Mouse (Mus musculus) midbrain, embryonic 11.5 days (tissue): ENCODE results near the gene Rin1. TPM values are rescaled to one million over a fixed set of nuclear protein-coding genes. Genes with fewer than 3 reads are reported as not detected.
"Not testable (repeated sequence)": the region's sequence is repeated elsewhere in the genome, so short reads cannot be mapped to it uniquely, and the experiment has no call there.

Experiments used
- ATAC-seq: fragments of 200-750 bp; cut with Nextera tagmentation; 2 replicates; pipeline ENCODE4 v1.8.0; 2017; ENCODE audit warnings: moderate TSS enrichment, moderate library complexity; ENCODE audit not compliant: low FRiP score
- DNase-seq: peaks from one replicate; pipeline ENCODE4 v3.0.0; 2015; ENCODE audit warnings: low spot score; ENCODE audit errors: missing footprints
- H3K27ac ChIP-seq: fragments of 300-500 bp; sonication (generic); 2 replicates; pipeline ENCODE4 v1.5.1; 2014; ENCODE audit warnings: low read depth, low read length
- H3K27me3 ChIP-seq: fragments of 300-500 bp; sonication (generic); 2 replicates; pipeline ENCODE4 v1.6.1; 2014; ENCODE audit warnings: mild to moderate bottlenecking, low read length, moderate library complexity, mixed read lengths; ENCODE audit not compliant: control insufficient read depth, insufficient read depth
- H3K36me3 ChIP-seq: fragments of 300-500 bp; sonication (generic); 2 replicates; pipeline ENCODE4 v1.6.1; 2014; ENCODE audit warnings: mild to moderate bottlenecking, low read length, moderate library complexity, mixed read lengths; ENCODE audit not compliant: control insufficient read depth, insufficient read depth
- H3K4me1 ChIP-seq: fragments of 300-500 bp; sonication (generic); 2 replicates; pipeline ENCODE4 v1.6.1; 2014; ENCODE audit warnings: low read length; ENCODE audit not compliant: control insufficient read depth, insufficient read depth
- H3K4me2 ChIP-seq: fragments of 300-500 bp; sonication (generic); 2 replicates; pipeline ENCODE4 v1.6.1; 2014; ENCODE audit warnings: mild to moderate bottlenecking, moderate library complexity
- H3K4me3 ChIP-seq: fragments of 300-500 bp; sonication (generic); 2 replicates; pipeline ENCODE4 v1.5.1; 2014; ENCODE audit warnings: low read depth, low read length
- H3K9ac ChIP-seq: fragments of 300-500 bp; sonication (generic); 2 replicates; pipeline ENCODE4 v1.6.1; 2014; ENCODE audit warnings: low read length
- H3K9me3 ChIP-seq: fragments of 300-500 bp; sonication (generic); 2 replicates; pipeline ENCODE4 v1.6.1; 2016; ENCODE audit warnings: low read length; ENCODE audit not compliant: control insufficient read depth
- WGBS: fragments of 180-500 bp; shearing (Covaris S2); extraction: QIAGEN DNeasy Blood & Tissue Kit; methylation state at CpG from one replicate; pipeline ENCODE4 v1.1.7; 2014; 5-methylcytosine and 5-hydroxymethylcytosine counted together
- polyA plus RNA-seq: library from polyadenylated mRNA; unstranded; fragments of >200 nt; fragmentation: Nextera tagmentation; extraction: Ambion mirVana; gene quantifications from 2 replicates; pipeline ENCODE4 v1.2.1, GENCODE M21; 2014

Gene Rin1
- polyA plus RNA-seq, 1 experiment from 2014 or later, result 1.4 TPM

DNA sequence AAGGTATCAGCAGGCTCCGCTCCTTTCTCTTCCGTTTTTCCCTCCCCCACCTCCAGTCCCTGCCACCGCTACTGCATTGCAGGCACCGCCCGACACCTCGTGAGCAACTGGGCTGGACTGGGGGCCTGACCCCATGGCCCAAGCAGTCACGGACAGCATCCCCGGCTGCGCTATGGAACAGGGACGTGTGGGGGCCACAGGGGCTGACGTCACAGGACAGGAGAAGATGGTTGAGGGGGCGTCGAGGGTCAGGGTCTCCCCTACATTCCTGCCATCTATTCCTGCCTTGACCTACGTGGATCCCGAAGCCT is 34.5 kb downstream of the Rin1 start:
- Histone ChIP-seq H3K9me3 (no peaks in the 10 kb centered on the region), H3K36me3 (no peaks in the 10 kb centered on the region; the same call in 1 of the 2 replicates), H3K4me3 (peak overlapping the region; percentile 35), H3K4me1 (peaks cover 22% of the 10 kb centered on the region), H3K4me2 (peak overlapping the region; percentile 55), H3K27ac (no peak overlapping the region), H3K27me3 (peaks cover 55% of the 10 kb centered on the region), H3K9ac (no peak overlapping the region)
- DNase-seq, result no peak
- 7% methylated on average over 15 of the region's 15 CpGs for WGBS
- no peak for ATAC-seq

DNA sequence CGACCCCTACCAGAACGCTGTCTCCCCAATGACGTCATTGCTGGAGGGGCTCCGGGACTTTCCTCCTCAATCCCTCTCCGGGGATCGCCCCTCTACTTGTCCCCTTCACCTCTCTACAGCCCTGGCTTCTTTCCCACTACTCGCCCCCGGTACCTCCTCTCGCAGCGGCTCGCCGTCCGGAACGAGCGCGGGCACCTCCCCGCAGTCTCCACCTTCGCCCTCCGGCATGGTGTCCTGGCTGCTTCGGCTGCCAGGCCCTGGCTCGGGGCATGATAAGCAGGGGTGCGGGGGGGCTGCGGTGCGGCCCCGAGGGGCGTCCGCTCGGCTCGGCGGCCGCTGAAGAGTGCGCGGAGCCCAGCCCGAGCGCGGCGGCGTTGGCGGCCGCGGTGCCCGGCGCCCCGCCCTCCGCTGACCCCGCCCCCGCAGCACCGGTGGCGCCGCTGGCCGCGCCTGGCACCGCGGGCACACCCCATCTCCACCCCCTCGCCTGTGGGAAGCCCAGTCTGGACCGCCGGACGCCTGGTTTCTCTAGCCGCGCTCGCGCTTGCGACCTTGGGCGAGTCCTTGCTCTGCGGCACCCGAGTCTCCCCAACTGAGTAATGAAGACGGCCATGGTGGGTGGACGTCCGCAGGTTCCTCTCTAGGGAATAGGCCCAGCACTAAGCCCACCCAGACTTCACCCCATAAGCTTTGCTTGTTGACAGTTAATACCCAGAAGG is 35.0 kb downstream of the Rin1 start, which contains the start of gene Tmem151a:
Tmem151a (minus strand) TSS at position 387 of the 719 bp plus-strand sequence.
- H3K9me3 ChIP-seq, result no peaks in the 10 kb centered on the region
- no peaks in the 10 kb centered on the region; the same call in 1 of the 2 replicates for H3K36me3 ChIP-seq
- DNase-seq (no peak), ATAC-seq (no peak)
- H3K4me3 ChIP-seq, result peak within 1 kb of the TSS; percentile 35
- H3K27me3 ChIP-seq, result peaks cover 55% of the 10 kb centered on the region
- H3K4me1 ChIP-seq, result peaks cover 22% of the 10 kb centered on the region
- peak within 1 kb of the TSS; percentile 36 for H3K9ac ChIP-seq
- WGBS, result 2% methylated on average over 60 of the region's 69 CpGs
- H3K27ac ChIP-seq, result no peak within 1 kb of the TSS
- peak within 1 kb of the TSS; percentile 55 for H3K4me2 ChIP-seq

DNA sequence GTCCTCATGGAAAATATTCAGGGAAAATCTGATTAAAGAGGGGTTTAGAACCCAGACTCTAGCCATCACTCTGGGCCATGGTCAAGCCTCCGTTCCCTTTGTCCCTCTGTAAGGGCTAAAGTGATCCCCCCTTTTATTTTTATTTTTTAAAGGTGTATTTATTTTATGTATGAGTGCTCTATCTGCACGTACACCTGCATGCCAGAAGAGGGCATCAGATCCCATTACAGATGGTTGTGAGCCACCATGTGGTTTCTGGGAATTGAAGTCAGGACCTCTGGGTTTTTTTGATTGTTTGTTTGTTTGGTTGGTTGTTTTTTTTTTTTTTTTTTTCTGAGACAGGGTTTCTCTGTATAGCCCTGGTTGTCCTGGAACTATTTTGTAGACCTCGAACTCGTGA is 36.3 kb downstream of the Rin1 start:
- peaks cover 22% of the 10 kb centered on the region for H3K4me1 ChIP-seq
- H3K27ac ChIP-seq, H3K4me2 ChIP-seq, H3K4me3 ChIP-seq, H3K9me3 ChIP-seq, DNase-seq, H3K9ac ChIP-seq, H3K36me3 ChIP-seq, ATAC-seq: not testable (repeated sequence)
- WGBS, result 59% methylated on average over 4 of the region's 4 CpGs
- H3K27me3 ChIP-seq, result peaks cover 48% of the 10 kb centered on the region

DNA sequence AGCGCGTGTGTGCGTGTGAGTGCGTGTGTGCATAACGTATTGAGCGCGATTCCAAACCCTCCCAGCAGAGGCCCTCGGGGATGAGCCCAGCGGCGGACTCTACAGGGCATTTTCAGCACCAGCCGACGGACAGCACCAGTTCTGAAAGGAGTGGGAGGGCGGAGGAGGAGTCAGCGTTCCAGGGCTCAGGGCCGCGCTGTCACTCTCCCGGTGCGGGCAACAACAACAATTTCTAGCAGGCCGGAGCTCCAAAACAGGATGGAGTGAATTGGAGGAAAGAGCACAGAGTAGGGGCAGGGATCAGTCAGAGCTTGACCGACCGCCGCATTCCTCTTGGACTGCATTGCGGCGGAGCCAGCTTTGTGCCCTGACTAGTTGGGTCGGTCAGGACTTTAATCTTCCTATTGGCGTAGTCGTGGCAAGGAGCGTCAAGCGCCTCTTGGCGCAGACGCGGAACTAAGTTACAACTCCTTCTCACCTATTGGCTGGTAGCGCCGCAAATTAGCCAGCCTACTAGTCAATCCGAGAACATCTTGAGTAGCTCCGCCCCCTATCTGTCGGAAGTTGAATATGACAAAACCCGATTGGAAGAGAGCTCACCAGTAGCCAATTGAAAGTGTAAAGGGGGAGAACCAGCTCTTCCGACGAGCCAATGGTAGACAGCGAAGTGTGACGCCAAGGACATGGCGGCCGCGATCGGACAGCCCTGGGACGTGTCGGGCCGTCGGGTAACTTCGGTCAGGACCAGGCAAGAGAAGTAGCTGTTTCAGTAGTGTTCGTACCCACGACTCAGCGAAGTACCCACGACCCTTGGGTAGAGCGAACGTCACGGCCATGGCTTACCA is 37.8 kb downstream of the Rin1 start, which contains the start of gene Yif1a:
Yif1a (plus strand) TSS at position 655 of the 845 bp plus-strand sequence.
- no peaks in the 10 kb centered on the region for H3K9me3 ChIP-seq
- H3K36me3 ChIP-seq, result peaks cover 2% of the 10 kb centered on the region; the same call in 1 of the 2 replicates
- peak within 1 kb of the TSS; percentile 72 for H3K9ac ChIP-seq
- ATAC-seq, result peak; percentile 91
- H3K27ac ChIP-seq, result peak within 1 kb of the TSS; percentile 71
- H3K4me3 ChIP-seq, result peak within 1 kb of the TSS; percentile 86
- H3K27me3 ChIP-seq, result peaks cover 33% of the 10 kb centered on the region
- peak; percentile 100 for DNase-seq
- peak within 1 kb of the TSS; percentile 83 for H3K4me2 ChIP-seq
- peaks cover 22% of the 10 kb centered on the region for H3K4me1 ChIP-seq
- WGBS, result under 1% methylated on average over 58 of the region's 58 CpGs

DNA sequence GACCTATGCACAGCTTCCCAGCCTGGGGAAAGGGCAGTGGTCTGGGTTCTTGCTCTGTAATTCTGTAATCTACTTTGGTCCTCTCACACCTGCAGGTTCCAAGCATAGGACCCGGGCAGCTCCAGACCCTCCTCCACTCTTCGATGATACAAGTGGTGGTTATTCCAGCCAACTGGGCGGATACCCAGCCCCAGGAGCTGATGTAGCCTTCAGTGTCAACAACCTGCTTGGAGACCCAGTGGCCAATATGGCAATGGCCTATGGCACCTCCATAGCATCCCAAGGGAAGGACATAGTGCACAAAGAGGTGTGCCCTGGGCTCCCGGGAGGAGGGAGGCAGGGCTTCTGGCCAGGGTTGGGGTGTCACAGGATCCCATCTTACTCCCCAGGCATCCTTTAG is 39.0 kb downstream of the Rin1 start:
- Histone ChIP-seq H3K36me3 (peaks cover 5% of the 10 kb centered on the region; the same call in 1 of the 2 replicates), H3K9me3 (no peaks in the 10 kb centered on the region), H3K4me1 (peaks cover 26% of the 10 kb centered on the region), H3K9ac (peak overlapping the region; percentile 72; the same call in 1 of the 2 replicates), H3K4me2 (peak overlapping the region; percentile 83), H3K27ac (no peak overlapping the region), H3K4me3 (peak overlapping the region; percentile 86), H3K27me3 (peaks cover 22% of the 10 kb centered on the region)
- ATAC-seq (no peak), DNase-seq (no peak)
- WGBS, result 86% methylated on average over 4 of the region's 4 CpGs

DNA sequence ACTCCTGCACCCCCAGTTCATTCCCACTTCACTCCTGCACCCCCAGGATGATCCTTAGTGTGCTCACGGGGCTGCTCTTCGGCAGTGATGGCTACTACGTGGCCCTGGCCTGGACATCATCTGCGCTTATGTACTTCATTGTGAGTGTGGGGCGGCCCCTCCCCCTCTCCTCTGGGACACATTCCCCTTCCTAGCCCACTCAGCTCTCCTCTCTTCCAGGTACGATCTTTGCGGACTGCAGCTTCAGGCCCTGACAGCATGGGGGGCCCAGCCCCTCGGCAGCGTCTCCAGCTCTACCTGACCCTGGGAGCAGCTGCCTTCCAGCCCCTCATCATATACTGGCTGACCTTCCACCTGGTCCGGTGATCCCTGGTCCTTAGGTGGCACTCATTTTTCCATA is 41.8 kb downstream of the Rin1 start:
- 89% methylated on average over 10 of the region's 10 CpGs for WGBS
- no peak for ATAC-seq

DNA sequence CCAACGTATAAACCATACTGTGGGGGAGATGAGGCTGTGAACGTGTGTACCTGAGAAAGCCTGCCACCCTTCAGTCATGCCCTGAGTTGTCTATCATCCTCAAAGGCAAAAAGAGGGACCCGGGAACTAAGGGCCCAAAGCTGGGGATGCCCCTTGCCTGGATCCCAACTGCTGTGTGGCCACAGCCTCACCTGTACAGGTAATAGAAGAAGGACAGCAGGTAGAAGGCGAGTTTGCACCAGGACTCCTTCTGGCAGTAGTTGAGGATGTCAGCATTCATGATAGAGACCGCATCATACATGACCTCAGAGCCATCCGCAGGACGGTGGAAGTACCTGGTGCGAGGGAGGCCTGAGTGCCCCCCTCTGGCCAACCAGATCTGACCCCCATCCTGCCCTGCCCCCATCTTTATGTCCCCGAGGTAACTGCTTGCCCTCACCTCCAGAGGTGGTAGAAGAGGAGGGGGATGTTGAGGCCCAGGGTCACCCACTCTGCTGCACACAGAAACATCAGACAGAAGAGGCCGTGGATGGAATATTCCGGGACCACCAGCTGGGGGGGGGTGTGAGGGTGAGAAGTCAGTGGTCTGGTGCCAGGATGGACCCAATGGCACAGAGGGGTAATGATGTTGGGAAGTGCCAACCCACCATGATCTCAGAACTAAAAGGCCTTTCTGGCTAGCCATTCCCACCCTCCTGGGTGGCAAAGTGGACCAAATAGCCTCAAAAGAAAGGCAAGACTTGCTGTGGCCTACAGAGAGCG is 43.4 kb downstream of the Rin1 start:
- 73% methylated on average over 12 of the region's 12 CpGs for WGBS
- no peak overlapping the region for H3K27ac ChIP-seq
- H3K4me3 ChIP-seq, result no peak overlapping the region

More for the DNA sequence above, 41.8 kb downstream of the Rin1 start:
- Histone ChIP-seq H3K27ac (no peak overlapping the region), H3K27me3 (no peaks in the 10 kb centered on the region), H3K4me2 (no peak overlapping the region), H3K4me1 (peaks cover 43% of the 10 kb centered on the region), H3K9ac (no peak overlapping the region), H3K36me3 (peaks cover 5% of the 10 kb centered on the region; the same call in 1 of the 2 replicates), H3K9me3 (no peaks in the 10 kb centered on the region), H3K4me3 (no peak overlapping the region)
- no peak for DNase-seq

DNA sequence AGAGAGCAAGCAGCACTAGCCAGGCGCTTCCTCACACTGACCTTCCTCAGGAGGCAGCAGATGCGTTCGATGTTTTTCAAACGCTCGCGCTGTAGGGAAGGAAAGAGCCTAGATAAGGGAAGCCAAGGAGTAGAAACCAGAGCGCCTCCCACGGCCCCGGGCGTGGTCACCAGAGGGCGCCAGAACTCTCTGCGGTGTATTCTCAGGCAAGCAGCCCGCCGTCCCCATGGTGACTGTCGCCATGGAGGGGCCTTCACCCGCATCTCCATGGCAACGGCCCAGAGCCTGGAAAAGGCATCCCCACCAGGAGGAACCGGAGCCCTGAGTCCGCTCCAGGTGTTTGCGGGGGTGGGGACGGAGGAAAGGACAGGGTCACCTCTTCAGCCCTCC is 44.0 kb downstream of the Rin1 start:
- ATAC-seq (peak; percentile 74), DNase-seq (peak; percentile 100)
- Histone ChIP-seq H3K4me1 (peaks cover 51% of the 10 kb centered on the region), H3K4me2 (peak overlapping the region; percentile 99), H3K27ac (no peak overlapping the region), H3K9ac (no peak overlapping the region), H3K9me3 (no peaks in the 10 kb centered on the region), H3K27me3 (no peaks in the 10 kb centered on the region), H3K4me3 (peak overlapping the region; percentile 1; the same call in 1 of the 2 replicates), H3K36me3 (peaks cover 5% of the 10 kb centered on the region; the same call in 1 of the 2 replicates)
- WGBS, result under 1% methylated on average over 21 of the region's 21 CpGs

More for the DNA sequence above, 43.4 kb downstream of the Rin1 start:
- Histone ChIP-seq H3K9me3 (no peaks in the 10 kb centered on the region), H3K27me3 (no peaks in the 10 kb centered on the region), H3K9ac (no peak overlapping the region), H3K36me3 (peaks cover 5% of the 10 kb centered on the region; the same call in 1 of the 2 replicates), H3K4me2 (no peak overlapping the region), H3K4me1 (peaks cover 51% of the 10 kb centered on the region)
- DNase-seq (peak; percentile 87), ATAC-seq (peak; percentile 1; the same call in 1 of the 2 replicates)
